Mouse (Mus musculus) megakaryocyte-erythroid progenitor cell, adult 5-6 weeks (primary cell): ENCODE measurements around the gene Smim5. TPM values are rescaled to one million over a fixed set of nuclear protein-coding genes. Genes with fewer than 3 reads are reported as not detected.

Experiments used
- total RNA-seq, 2 experiments: library from RNA; stranded (forward) in 1 of 2; stranded (reverse) in 1 of 2; fragments of 200-1000, 215-1000 nt in 1 of 2; fragments of >200 nt in 1 of 2; fragmentation: Nextera tagmentation in 1 of 2; gene quantifications; 2 replicates each; pipeline ENCODE4 v1.2.3; 2014 to 2017

Smim5 gene
- total RNA-seq, 2 experiments from 2014 or later: 24.6 to 83.8 TPM

Other genes with a start within 250 kb of the Smim5 start
- gene Grb2, start 191.4 kb upstream of the Smim5 start, total RNA-seq (2014; fragmentation: Nextera tagmentation): 70.1 and 74.4 TPM in 2 replicates
- gene Grb2, start 191.4 kb upstream of the Smim5 start, total RNA-seq (2017): 40.7 and 73.1 TPM in 2 replicates
- 29.0 and 44.6 TPM in 2 replicates for gene Tmem94, start 134.5 kb upstream of the Smim5 start, total RNA-seq (2014; fragmentation: Nextera tagmentation)
- 15.1 and 31.5 TPM in 2 replicates for gene Tmem94, start 134.5 kb upstream of the Smim5 start, total RNA-seq (2017)
- gene Caskin2, start 86.3 kb upstream of the Smim5 start, total RNA-seq (2014; fragmentation: Nextera tagmentation): 9.5 and 9.8 TPM in 2 replicates
- 1.4 and 3.7 TPM in 2 replicates for gene Caskin2, start 86.3 kb upstream of the Smim5 start, total RNA-seq (2017)
- gene Tsen54, start 85.2 kb upstream of the Smim5 start, total RNA-seq (2014; fragmentation: Nextera tagmentation): 20.4 and 32.6 TPM in 2 replicates
- gene Tsen54, start 85.2 kb upstream of the Smim5 start, total RNA-seq (2017): 16.8 and 17.1 TPM in 2 replicates
- 8.9 and 12.7 TPM in 2 replicates for gene Llgl2, start 75.9 kb upstream of the Smim5 start, total RNA-seq (2014; fragmentation: Nextera tagmentation)
- 4.0 and 8.0 TPM in 2 replicates for gene Llgl2, start 75.9 kb upstream of the Smim5 start, total RNA-seq (2017)
- gene Myo15b, start 41.6 kb upstream of the Smim5 start, total RNA-seq (2014; fragmentation: Nextera tagmentation): 0.11 TPM in 1 of 2 replicates, not detected in the other
- 0.69 TPM in 1 of 2 replicates, not detected in the other for gene Myo15b, start 41.6 kb upstream of the Smim5 start, total RNA-seq (2017)
- 2.0 and 5.2 TPM in 2 replicates for gene Smim6, start 12.1 kb downstream of the Smim5 start, total RNA-seq (2014; fragmentation: Nextera tagmentation)
- gene Smim6, start 12.1 kb downstream of the Smim5 start, total RNA-seq (2017): not detected in 2 replicates
- gene Sap30bp, start 33.3 kb downstream of the Smim5 start, total RNA-seq (2014; fragmentation: Nextera tagmentation): 20.8 and 33.2 TPM in 2 replicates
- 251 and 314 TPM in 2 replicates for gene Sap30bp, start 33.3 kb downstream of the Smim5 start, total RNA-seq (2017)
- gene Recql5, start 33.5 kb downstream of the Smim5 start, total RNA-seq (2014; fragmentation: Nextera tagmentation): 19.7 and 22.7 TPM in 2 replicates
- 17.0 and 21.0 TPM in 2 replicates for gene Recql5, start 33.5 kb downstream of the Smim5 start, total RNA-seq (2017)
- gene Itgb4, start 74.7 kb downstream of the Smim5 start, total RNA-seq (2014; fragmentation: Nextera tagmentation): 0.07 and 0.37 TPM in 2 replicates
- 0.65 TPM in 1 of 2 replicates, not detected in the other for gene Itgb4, start 74.7 kb downstream of the Smim5 start, total RNA-seq (2017)
- 31.7 and 35.1 TPM in 2 replicates for gene Galk1, start 112.8 kb downstream of the Smim5 start, total RNA-seq (2014; fragmentation: Nextera tagmentation)
- 29.7 and 39.5 TPM in 2 replicates for gene Galk1, start 112.8 kb downstream of the Smim5 start, total RNA-seq (2017)
- 594 and 607 TPM in 2 replicates for gene H3f3b, start 128.0 kb downstream of the Smim5 start, total RNA-seq (2014; fragmentation: Nextera tagmentation)
- 709 and 905 TPM in 2 replicates for gene H3f3b, start 128.0 kb downstream of the Smim5 start, total RNA-seq (2017)
- 27.0 and 53.0 TPM in 2 replicates for gene Unk, start 130.4 kb downstream of the Smim5 start, total RNA-seq (2014; fragmentation: Nextera tagmentation)
- gene Unk, start 130.4 kb downstream of the Smim5 start, total RNA-seq (2017): 11.0 and 12.0 TPM in 2 replicates
- gene Unc13d, start 178.0 kb downstream of the Smim5 start, total RNA-seq (2014; fragmentation: Nextera tagmentation): 47.1 and 58.7 TPM in 2 replicates
- 24.8 and 36.3 TPM in 2 replicates for gene Unc13d, start 178.0 kb downstream of the Smim5 start, total RNA-seq (2017)
- 57.6 and 94.8 TPM in 2 replicates for gene Wbp2, start 187.0 kb downstream of the Smim5 start, total RNA-seq (2014; fragmentation: Nextera tagmentation)
- 21.2 and 23.9 TPM in 2 replicates for gene Wbp2, start 187.0 kb downstream of the Smim5 start, total RNA-seq (2017)
- 8.7 and 12.2 TPM in 2 replicates for gene Trim47, start 227.2 kb downstream of the Smim5 start, total RNA-seq (2014; fragmentation: Nextera tagmentation)
- gene Trim47, start 227.2 kb downstream of the Smim5 start, total RNA-seq (2017): 2.3 and 6.5 TPM in 2 replicates
- gene Trim65, start 231.2 kb downstream of the Smim5 start, total RNA-seq (2014; fragmentation: Nextera tagmentation): 17.4 and 20.5 TPM in 2 replicates
- gene Trim65, start 231.2 kb downstream of the Smim5 start, total RNA-seq (2017): 8.2 and 8.3 TPM in 2 replicates
- 79.8 and 89.1 TPM in 2 replicates for gene Mrpl38, start 238.9 kb downstream of the Smim5 start, total RNA-seq (2014; fragmentation: Nextera tagmentation)
- 39.6 and 49.6 TPM in 2 replicates for gene Mrpl38, start 238.9 kb downstream of the Smim5 start, total RNA-seq (2017)